Mouse (Mus musculus): ENCODE results near the gene Tnnt3.

The Tnnt3 gene

GRCm38 (mm10) chr7:142509518-142509917 lies 10.9 kb downstream of the Tnnt3 start:
- WGBS: 63% methylated on average over 14 of the region's 14 CpGs

- 52% methylated on average over 12 of the region's 12 CpGs for WGBS
Observed at GRCm38 (mm10) chr7:142510021-142510777, 11.6 kb downstream of the Tnnt3 start.

GRCm38 (mm10) chr7:142514048-142514447 lies 15.4 kb downstream of the Tnnt3 start:
- WGBS: 92% methylated on average over 4 of the region's 4 CpGs

- 59% methylated on average over 21 of the region's 21 CpGs for WGBS
Observed at GRCm38 (mm10) chr7:142516221-142516978, 17.8 kb downstream of the Tnnt3 start.

DNA sequence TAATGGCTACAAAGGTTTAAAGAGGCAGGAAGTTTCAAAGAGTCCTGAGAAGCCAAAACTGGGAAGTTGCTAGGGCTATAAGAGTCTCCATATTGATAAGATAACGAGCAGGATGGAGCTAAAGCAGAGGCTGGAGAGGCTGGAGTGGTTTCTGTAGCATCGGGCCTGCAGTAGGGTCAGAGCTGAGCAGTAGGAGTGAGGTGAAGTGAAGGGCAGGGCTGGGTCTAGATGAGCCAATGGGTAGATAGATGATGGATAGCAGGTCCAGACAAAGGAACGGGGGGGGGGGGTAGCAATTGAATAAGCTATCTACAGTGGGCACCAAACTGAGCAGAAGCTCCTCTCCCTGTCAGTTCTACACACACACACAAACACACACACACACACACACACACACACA lies 18.9 kb downstream of the Tnnt3 start:
- 85% methylated on average over 3 of the region's 3 CpGs for WGBS

DNA sequence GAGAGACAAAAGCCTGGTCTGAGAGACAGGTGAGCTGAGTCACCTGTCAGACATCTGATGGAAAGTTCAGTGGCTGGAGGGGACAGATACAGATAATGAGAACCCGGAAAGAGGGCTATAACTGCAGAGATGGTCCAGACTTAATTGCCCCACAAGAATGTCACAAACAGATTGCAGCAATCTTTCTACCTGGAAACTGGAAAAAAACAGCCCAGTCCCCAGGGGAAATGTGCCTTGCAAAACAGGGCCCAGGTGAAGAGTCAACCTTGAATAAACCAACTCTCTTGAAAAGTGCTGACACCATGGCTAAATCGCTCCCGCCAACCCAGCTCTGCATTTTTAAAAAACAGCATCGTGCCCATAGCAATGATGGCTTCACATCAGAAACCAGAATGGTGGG lies 21.7 kb downstream of the Tnnt3 start:
- WGBS: 93% methylated on average over 4 of the region's 4 CpGs

DNA sequence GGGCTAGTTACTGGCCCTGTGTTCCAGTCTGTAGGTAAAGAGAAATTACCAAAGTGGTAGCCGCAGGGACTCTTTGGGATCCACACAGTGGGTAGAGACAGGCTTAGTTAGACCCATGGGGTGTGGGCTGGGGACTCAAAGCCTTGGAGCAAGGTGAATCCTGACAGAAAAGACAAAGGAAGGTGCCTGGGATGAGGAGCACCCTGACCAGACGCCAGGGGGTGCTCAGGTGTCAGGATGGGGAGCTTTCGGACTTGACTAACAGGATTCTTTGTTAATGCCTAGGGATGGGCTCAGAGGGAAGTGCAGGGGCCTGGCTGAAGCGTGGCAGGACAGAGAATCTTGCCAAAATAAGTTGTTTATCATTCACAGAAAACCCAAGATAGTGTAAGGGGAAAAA lies 23.7 kb downstream of the Tnnt3 start:
- 46% methylated on average over 4 of the region's 4 CpGs for WGBS

- 74% methylated on average over 17 of the region's 17 CpGs for WGBS
Observed at GRCm38 (mm10) chr7:142523200-142523990, 24.8 kb downstream of the Tnnt3 start.

- 71% methylated on average over 13 of the region's 13 CpGs for WGBS
Observed at GRCm38 (mm10) chr7:142525342-142526178, 26.9 kb downstream of the Tnnt3 start.

- WGBS: 86% methylated on average over 10 of the region's 10 CpGs
Observed at GRCm38 (mm10) chr7:142529350-142529749, 30.7 kb downstream of the Tnnt3 start.

DNA sequence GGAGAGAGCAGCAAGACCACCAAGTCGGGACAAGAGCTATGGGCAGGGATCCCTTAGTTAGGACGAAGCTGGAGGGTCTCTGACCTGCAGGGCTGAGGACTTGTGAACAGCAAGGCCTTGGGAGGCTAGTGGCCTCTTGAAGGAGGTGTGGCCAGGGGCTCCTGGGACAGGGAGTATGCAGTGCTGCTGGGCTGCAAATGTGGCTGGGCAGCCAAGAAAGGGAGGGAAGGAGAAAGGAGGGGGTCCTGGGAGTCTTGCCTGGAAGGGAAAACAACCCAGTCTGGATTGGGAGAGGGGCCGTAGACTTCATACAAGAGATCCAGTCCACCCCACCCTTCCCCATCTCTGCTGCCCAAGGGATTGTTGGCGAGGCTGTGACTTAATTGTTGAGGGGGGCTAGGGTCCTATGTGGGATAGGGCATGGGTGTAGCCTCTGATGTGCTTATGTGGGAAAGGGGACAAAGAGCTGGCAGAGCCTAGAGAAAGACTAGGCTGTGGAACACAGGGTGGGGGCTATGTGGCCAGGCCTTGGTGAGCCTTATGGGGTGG lies 33.4 kb downstream of the Tnnt3 start:
- 92% methylated on average over 4 of the region's 4 CpGs for WGBS

DNA sequence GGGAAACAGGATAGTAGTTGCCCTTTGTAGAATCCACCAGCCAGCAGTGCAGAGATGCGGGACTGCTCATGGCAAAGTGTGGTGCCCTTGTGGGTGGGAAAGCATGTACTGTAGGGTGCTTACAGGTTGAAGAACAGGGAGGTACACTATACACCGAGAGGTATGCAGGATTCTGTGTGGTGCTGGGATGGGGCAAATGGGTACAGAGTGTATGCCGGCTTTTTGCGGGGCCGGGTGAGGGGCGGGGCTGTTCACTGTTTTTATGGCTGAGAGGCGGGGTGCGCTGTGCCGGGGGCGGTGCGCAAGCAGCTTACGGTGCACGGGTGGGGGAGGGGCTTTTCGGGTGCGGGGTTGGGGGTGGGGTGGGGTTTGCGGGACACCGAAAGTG lies 34.0 kb downstream of the Tnnt3 start, which contains the start of gene Mrpl23:
Gene Mrpl23 (plus strand): TSS at position 16 of the 388 bp plus-strand sequence.
- WGBS: 1% methylated on average over 17 of the region's 17 CpGs

DNA sequence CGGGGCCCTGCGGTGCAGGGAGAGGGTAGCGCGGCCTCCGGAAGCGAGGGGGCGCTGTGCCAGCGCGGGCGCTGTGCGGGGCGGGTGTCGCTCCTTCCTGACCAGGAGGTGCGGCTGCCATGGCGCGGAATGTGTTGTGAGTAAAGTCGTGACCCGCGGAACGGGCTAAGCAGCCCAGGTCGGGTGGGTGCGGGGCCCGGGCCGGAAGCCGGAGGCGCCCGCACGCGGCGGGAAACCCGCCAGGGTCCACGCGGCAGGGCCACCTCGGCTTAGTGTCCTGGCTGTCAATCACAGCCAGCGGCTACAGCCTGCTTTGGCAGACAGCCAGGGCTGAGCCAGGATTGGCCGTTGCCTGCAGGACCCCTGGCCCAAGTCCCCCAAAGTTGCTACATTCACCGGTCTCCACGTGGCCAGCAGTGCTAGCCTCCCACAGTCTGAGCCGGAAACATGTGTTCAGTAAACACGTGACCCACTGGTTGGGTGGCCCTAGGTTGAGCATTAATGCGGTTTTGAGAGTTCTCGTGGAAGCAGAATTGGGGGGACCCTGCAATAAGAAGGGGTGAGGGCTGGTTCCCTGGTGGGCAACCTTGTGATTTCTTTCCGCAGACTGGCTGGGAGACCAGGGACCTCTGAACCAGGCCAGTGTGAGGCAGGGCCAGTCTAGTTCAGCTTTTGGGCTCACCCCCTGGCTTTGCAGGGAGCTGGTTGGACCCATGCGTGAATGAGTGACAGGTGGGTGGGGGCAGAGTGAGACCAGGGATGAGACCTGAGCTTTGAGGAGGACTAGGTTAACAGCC lies 34.6 kb downstream of the Tnnt3 start:
- 1% methylated on average over 42 of the region's 44 CpGs for WGBS

- WGBS: 90% methylated on average over 4 of the region's 4 CpGs
Observed at GRCm38 (mm10) chr7:142535116-142535515, 36.5 kb downstream of the Tnnt3 start.

- 98% methylated on average over 5 of the region's 5 CpGs for WGBS
Observed at GRCm38 (mm10) chr7:142535832-142536231, 37.2 kb downstream of the Tnnt3 start.

- WGBS: 87% methylated on average over 5 of the region's 5 CpGs
Observed at GRCm38 (mm10) chr7:142537181-142537580, 38.5 kb downstream of the Tnnt3 start.

- 15% methylated on average over 6 of the region's 6 CpGs for whole genome bisulfite sequencing
Observed at GRCm38 (mm10) chr7:142537879-142538278, 39.2 kb downstream of the Tnnt3 start.

GRCm38 (mm10) chr7:142538291-142538690 lies 39.7 kb downstream of the Tnnt3 start:
- WGBS: 69% methylated on average over 4 of the region's 4 CpGs

DNA sequence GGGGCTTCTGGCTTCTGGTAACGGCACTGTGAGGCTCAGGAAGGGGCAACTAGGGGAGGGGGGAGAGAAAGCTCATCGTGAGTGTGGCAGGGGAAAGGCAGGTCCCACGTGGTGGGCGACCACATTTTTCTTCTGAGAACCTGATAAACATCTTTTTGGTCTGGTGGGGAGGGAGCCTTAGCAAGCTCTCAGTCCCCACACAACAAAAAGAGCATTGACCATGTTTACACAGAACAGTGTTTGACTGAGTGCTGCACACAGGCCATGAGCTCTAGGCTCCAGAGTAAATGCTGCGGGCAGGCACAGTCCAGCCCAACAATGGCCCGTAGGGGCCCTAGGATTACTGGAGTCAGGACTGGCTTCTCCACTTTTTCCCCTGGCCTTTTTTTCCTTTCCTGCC lies 40.1 kb downstream of the Tnnt3 start:
- 59% methylated on average over 6 of the region's 6 CpGs for WGBS

- 89% methylated on average over 8 of the region's 8 CpGs for WGBS
Observed at GRCm38 (mm10) chr7:142539828-142540227, 41.2 kb downstream of the Tnnt3 start.
